Mouse (Mus musculus) gastrocnemius, postnatal 14 days (tissue): Measurements from ENCODE around the gene Tab1. TPM values are rescaled to one million over a fixed set of nuclear protein-coding genes. Genes with fewer than 3 reads are reported as not detected.
"Not testable (repeated sequence)": the region's sequence is repeated elsewhere in the genome, so short reads cannot be mapped to it uniquely, and the experiment has no call there.

Experiments
- DNase-seq: peaks from one replicate; pipeline ENCODE4 v3.0.0; 2021; ENCODE audit warnings: mixed read lengths
- intact Hi-C: fragments of 180-260 bp; cut with DNase I; formaldehyde crosslinking; loops from one replicate; pipeline ENCODE4 v1.15.1; 2025; ENCODE audit warnings: low total_unique reads
- total RNA-seq, 2 experiments: library from RNA; stranded (reverse); gene quantifications; 2 replicates each; pipeline ENCODE4 v1.2.3; 2021

The Tab1 gene
- total RNA-seq, 2 experiments from 2014 or later: 13.1 to 15.1 TPM

DNA sequence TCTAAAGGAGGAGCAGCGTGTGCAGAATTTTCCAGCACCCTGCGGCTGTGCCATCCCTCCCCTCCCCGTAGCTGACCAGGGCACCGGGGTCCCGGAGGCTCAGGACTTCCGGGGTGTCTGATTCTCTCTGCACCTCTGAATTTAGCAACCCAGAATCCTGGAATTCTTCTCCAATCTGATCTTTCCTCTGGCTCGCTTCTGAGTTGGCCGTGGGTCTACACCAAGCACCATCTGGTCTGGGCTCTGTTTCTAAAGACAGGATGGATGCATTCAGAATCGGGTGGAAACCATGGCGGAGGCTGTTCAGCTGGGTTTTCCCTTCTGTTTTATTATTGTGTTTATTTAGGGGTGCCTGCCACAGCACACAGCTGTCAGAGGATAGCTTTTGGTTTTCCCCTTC is 32.1 kb upstream of the Tab1 start:
- intact Hi-C loops: no loop called here
- no peak for DNase-seq

DNA sequence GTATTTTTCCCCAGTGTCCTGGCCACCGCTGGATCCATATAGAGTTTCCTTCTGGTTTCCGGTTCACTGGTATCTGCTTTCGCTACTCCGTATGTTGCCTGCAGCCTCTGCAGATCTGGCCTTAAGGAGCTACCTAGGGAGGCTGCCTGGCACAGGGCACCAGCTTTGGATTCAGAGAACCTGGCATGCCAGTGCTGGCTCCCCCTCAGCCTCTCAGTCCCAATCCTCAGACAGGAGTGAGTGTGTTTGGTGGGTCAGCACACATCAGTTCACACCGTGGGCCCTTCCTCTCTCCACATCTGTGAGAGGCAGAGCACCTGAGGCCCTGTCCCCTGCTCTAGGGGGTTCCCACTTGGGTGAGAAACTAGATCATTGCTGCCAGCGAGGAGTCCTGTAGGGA is 31.4 kb upstream of the Tab1 start:
- DNase-seq: no peak
- intact Hi-C loops: no loop called here

DNA sequence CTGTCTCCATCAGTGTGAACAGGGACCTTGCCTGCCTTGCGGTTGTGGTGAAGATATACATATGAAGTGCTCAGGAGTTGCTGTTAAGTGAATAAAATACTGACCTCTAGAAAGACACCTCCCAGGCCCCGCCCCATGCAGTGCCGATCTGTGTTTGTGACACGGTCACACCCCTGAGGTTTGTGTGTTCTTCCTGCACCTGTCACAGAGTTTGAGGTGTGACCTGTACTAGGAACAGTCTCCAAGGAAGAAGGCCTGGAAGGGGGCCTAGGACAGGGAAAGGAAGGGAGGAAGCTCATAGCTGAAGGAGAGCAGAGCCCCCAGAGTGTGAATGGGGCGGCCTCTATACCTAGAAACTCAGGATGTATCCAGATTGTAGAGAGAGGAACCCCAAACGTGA is 30.4 kb upstream of the Tab1 start:
- intact Hi-C loops: no loop called here
- no peak for DNase-seq

DNA sequence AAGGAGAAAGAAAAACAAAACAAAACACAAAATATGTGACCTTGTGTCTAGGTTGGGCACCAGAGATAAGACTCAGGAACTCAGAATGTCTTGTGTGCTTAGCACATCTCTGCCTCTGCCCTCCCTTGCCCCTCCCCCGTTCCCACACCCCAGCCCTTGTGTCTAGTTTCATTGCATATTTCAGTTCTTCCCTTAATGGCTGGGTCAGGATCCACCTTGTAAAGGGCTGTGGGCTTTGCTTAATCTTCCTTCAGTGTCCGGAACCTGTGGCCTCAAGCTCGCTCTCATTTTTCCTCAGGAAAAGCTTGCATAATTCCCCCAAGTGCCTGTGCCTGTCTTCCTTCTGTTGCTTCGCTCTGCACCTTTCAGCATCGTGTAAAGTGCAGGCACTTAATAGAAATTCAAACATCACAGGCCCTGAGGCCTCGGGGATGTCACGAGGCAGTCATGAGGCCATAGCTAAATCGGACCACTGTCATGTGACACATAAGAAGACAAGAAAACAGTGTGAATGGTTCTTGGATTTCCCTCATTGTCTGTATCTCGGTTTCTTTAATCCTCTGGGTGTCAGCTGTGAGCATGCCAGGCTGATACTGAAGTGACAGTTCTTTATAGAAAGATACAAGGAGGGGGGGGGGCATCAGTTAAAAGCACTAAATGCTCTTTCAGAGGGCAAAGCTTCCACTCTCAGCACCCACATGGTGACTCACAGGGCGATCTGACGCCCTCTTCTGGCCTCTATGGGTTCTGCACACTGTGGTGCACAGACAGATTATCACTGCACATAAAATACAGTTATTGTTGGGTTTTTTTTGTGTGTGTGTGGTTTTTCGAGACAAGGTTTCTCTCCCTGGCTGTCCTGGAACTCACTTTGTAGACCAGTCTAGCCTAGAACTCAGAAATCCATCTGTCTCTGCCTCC is 27.2 kb upstream of the Tab1 start:
- no peak for DNase-seq
- intact Hi-C loops: no loop called here

DNA sequence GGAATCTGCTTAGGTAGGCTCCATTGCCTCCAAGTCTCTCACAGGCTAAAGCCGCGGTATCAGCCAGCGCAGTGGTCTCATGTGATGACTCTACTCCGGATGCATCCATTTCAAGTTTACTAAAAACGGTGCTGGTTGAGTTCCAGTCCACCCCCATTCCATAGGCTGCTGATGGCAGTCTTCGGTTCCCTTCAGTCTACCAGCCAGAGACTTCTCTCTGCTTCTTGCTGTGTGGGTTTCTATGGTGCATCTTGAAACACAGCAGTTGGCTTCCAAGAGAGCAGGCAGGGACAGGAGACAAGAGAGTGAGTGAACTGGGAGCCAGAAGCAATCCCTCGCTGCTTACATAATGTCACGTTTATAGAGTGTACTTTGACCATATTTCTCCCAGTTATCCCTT is 25.8 kb upstream of the Tab1 start:
- DNase-seq: no peak
- intact Hi-C loops: no loop called here

DNA sequence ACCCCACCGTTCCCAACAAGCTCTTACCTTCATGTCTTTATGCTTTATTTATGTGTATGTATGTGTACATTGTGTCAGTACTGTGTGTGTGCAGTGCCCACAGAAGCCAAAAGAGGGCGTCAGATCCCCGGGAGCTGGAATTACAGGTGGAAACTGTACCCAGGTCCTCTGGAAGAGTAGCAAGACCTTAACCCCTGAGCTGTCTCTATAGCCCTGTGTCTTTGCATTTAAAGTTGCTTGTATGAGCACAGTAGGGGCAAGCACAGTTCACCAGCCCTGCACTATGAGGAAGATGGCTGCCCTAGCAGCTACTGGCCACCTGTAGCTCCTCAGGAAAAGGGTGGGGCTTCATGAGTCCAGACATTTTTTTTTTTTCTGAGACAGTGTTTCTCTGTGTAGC is 25.4 kb upstream of the Tab1 start:
- intact Hi-C loops: no loop called here
- no peak for DNase-seq

DNA sequence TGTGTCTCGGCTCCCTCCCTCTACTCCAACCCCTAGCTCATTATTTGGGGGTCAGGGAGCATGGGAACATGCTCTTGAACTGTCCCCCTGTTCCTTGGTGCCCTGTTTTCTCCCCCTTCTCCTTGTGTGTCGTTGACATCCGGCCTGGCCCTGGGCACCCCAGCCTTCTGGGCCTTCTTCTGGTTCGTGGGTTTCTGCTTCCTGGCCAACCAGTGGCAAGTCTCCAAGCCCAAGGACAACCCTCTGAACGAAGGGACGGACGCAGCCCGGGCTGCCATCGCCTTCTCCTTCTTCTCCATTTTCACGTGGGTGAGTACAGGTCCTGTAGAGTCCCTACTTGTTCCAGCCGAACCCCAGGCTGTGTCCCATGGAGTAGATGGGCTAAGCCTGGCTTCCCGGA is 21.5 kb upstream of the Tab1 start:
- no peak for DNase-seq
- intact Hi-C loops: loop anchor here (10.0 kb wide), 1 partner anchor 113 kb away; no protein-coding TSS in a partner anchor

DNA sequence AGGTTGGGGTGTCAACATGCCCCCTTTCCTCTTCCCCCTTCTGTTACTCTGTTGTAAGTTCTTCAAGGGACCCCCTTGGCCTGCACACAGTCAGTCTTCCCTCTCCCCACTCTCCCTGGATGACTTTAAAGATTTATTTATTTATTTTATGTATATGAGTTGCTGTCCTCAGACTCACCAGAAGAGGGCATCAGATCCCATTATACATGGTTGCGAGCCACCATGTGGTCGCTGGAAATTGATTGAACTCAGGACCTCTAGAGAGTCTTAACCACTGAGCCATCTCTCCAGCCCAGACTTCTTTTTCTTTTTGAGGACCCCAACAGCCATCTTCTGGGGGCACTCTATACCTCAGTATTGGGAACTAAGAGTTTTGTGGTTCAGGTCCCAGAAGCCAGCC is 20.4 kb upstream of the Tab1 start:
- no peak for DNase-seq
- intact Hi-C loops: loop anchor here (10.0 kb wide), 1 partner anchor 112 kb away; no protein-coding TSS in a partner anchor

DNA sequence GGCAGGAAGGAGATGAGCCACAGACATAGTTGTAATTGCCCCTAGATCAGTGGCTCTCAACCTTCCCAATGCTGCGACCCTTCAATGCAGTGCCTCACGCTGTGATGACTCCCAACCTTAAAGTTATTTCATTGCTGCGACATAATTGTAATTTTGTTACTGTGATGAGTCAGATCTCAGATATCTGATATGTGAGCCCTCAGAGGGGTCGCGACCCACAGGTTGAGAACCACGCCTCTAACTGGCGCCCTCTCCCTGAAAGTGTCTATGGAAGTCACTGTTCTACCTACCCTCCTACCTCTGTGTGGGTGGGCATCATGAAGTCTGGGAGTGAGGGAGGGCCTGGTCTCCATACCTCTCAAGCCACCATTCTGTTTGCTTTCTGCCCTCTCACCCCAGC is 18.5 kb upstream of the Tab1 start:
- DNase-seq: no peak
- intact Hi-C loops: loop anchor here (10.0 kb wide), 1 partner anchor 110 kb away; no protein-coding TSS in a partner anchor

DNA sequence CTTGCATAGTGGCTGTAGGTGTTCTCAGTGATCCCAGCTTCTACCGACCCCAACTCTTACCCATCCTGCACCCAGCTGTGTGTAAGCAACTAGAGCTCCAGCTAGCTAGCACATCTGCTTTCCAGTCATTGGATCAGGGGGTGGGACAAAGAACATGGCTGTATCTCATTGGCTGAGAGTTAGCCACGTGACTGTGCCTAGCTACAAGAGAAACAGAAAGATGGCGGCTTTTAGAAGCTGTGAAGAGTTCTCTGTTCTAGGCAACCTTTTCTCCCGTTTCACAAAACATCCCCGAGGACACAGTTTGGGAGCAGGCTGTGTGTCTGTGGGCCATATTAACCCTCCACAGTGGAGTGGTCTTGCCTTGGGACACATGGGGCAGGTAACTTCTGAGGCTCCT is 17.7 kb upstream of the Tab1 start:
- no peak for DNase-seq
- intact Hi-C loops: loop anchor here (10.0 kb wide), 1 partner anchor 110 kb away; no protein-coding TSS in a partner anchor

DNA sequence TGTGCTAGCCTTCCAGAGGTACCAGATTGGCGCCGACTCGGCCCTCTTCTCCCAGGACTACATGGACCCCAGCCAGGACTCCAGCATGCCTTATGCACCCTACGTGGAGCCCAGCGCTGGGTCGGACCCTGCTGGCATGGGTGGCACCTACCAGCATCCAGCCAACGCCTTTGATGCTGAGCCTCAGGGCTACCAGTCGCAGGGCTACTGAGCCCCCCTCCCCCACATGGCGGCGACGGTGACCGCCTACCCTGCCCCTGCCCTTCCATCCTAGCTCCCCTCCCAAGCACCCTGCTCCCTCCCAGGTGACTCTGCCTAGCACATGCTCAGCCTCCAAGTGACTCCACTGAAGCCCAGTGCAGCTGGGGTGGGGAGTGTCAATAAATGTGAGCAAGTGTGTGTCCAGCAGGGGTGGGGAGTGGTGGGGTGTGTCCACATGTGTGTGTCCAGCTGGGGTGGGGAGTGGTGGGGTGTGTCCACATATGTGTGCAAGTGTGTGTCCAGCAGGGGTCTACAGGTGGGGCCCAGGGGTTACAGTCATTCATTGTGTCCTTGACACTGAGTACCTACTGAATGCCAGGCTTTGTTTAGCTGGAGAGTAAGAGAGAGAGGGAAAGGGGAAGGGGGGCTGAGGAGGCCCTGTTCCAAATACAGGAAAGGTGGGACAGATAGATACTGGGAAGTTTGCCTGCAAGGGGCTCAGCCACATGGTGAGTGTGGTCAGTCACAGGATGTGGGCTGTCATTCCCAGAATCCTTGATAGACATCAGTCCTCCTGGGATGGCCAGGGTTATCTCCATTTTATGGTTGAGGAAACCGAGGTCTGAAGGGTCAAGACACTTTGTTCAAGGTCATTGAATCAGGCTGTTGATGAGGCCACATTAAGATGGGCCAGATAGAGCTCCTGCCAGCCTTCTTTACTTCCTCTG is 16.8 kb upstream of the Tab1 start:
- DNase-seq: no peak
- intact Hi-C loops: loop anchor here (10.0 kb wide), 1 partner anchor 109 kb away; no protein-coding TSS in a partner anchor

DNA sequence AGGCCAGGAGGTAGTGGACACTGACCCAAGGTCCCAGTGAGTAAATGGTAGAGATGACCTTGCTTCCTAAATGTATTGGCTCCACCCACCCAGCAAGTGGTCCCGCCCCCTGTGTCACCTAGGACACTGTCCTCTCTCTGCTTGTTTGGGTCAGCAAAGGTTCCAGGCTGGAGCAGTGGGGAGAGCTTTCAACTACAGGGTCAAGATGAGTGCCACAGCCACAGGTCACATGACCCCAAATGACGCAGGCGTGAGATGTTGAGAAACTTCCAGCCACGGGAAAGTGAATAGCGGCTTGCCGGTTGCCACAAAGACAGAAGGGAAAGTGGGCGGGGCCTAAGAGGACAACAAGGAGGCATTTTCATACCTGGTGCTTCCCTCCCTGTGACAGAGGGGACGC is 15.8 kb upstream of the Tab1 start:
- no peak for DNase-seq
- intact Hi-C loops: loop anchor here (10.0 kb wide), 1 partner anchor 108 kb away; no protein-coding TSS in a partner anchor

DNA sequence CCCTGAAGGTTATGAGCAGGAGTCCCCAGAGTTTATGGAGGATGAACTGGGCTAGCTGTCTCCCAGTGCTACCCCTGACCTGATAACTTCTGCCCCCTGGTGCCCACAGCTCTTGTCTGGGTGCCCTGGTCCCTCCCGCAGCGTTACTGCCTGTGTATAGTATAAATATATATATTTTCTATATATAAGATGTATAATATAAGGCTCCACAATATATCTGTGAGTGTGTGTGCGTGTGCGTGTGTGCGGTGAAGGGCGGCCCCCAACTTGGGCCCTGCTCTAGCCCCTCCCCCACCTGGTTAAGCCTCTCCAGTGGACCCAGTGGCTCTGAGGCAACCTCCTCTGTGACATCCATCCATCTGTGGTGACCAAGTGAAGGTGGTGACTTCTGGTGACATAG is 13.9 kb upstream of the Tab1 start:
- intact Hi-C loops: loop anchor here (10.0 kb wide), 1 partner anchor 106 kb away; no protein-coding TSS in a partner anchor
- no peak for DNase-seq

DNA sequence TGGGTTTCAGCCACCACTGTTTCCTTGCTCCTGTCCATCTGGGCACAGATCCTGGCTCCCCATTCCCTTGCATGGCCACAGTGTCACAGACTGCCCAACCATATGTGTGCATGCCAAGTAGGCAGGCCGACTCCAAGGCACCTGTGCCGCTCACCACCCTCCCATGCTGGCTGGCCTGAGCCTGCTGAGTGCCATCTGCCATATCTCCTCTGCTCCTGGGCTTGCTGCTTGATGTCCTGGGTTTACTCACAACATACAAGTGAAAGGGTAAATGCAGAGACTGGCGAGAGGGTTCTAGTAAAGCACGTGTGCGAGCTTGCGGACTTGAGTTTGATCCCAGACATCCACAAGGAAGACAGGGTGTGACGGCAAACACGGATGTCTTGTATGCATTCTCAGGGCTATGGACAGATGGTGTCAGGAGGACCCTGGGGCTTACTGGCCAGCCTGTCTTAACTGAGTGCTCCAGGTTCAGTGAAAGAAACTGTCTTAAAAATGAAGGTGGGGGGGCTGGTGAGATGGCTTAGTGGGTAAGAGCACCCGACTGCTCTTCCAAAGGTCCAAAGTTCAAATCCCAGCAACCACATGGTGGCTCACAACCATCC is 11.1 kb upstream of the Tab1 start:
- intact Hi-C loops: no loop called here
- peak; percentile 46 for DNase-seq

DNA sequence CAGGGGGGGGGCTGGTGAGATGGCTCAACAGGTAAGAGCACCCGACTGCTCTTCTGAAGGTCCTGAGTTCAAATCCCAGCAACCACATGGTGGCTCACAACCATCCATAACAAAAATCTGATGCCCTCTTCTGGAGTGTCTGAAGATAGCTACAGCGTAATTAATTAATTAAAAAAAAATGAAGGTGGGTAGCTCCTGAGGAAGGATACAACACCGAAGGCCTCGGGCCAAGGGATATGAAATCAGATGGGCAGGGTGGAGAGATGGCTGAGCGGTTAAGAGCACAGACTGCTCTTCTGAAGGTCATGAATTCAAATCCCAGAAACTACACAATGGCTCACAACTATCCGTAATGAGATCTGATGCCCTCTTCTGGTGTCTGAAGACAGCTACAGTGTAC is 10.5 kb upstream of the Tab1 start:
- intact Hi-C loops, DNase-seq: not testable (repeated sequence)

DNA sequence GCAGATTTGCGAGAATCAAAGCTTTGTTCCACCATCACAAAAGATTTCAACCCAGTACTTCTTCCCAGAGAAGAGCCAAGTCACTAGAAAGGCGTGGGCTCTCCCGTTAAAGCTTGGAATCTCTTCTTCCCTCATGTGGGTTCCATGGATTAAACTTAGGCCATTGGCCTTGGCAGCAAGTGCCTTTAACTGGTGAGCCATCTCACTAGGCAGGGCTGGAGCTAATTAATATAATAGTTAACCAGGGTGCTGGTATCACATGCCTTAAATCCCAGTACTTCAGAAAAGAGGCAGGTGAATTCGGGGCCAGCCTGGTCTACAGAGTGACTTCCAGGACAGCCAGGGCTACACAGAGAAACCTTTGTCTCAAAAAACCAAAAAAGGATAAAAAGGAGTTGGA is 8.3 kb upstream of the Tab1 start:
- no peak for DNase-seq
- intact Hi-C loops: no loop called here

DNA sequence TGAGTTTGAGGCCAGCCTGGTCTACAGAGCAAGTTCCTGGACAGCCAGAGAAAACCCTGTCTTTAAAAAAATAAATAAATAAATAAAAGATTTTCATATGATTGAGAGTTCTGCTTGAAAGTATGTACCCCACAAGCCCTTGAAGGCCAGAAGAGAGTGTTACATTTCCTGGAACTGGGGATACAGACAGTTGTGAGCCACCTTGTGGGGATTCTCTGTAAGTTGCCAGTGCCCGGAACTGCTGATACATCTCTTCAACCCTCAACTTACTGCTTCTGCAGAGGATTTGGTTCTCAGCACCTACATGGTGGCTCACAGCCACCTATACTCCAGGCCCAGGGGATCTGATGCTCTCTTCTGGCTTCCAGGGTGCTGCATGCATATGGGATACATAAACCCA is 5.7 kb upstream of the Tab1 start:
- intact Hi-C loops: no loop called here

DNA sequence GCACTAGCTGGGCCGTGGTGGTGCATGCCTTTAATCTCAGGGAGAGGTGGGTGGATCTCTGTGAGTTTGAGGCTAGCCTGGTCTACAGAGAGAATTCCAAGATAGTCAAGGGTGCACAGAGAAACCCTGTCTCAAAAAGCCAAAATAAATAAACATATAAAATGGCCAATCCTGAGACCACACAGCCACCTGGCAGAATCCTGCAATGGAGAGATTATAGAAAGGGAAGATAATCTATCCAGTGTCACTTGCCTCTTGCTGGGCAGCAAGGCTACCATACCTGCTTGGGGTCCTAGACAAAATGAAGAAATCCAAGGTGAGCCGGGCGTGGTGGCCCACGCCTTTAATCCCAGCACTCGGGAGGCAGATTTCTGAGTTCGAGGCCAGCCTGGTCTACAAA is 2.9 kb upstream of the Tab1 start:
- no peak for DNase-seq
- intact Hi-C loops: loop anchor here (5.0 kb wide), 1 partner anchor 38 kb away; the partner anchor contains the start of genes Rpl3 and Syngr1

More for the DNA sequence above, 5.7 kb upstream of the Tab1 start:
- no peak for DNase-seq

DNA sequence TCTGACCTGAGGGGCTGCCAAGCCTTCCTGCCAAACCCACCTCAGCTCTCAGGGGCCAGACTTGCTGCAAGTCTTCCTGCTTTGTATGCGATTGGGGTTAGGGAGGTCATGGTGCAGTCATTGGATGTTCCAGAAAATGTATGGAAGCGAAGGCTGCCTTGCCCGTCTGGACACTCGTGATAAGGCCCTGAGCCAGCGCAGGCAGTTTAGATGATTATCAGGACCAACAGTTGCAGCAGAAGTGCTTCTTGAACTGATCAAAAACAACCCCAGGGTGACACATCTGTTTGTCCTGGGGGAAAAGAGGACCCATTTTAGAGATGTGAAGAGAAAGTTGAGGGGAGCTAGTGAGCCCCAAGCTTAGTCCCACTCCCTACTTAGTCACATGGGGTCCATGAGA is 2.2 kb upstream of the Tab1 start:
- DNase-seq: no peak
- intact Hi-C loops: loop anchor here (5.0 kb wide), 1 partner anchor 38 kb away; the partner anchor contains the start of genes Rpl3 and Syngr1
